Mouse (Mus musculus): ENCODE measurements around the gene Izumo2. TPM values are rescaled to one million over a fixed set of nuclear protein-coding genes. Genes with fewer than 3 reads are reported as not detected.
A peak's percentile ranks its signal among the peaks of the same experiment; 100 is the strongest.

Gene Izumo2
- polyA plus RNA-seq, 1 experiment from 2014 or later = not detected

- Histone ChIP-seq H3K27ac (ENCODE audit: low read depth, low read length) (no peak within 1 kb of the TSS), H3K36me3 (ENCODE audit: control insufficient read depth, insufficient read depth, low read length) (no peaks in the 10 kb centered on the region), H3K9ac (ENCODE audit: low read length) (peak within 1 kb of the TSS; percentile 6; the same call in 1 of the 2 replicates), H3K4me3 (ENCODE audit: low read depth, low read length) (peak within 1 kb of the TSS; percentile 4), H3K9me3 (ENCODE audit: control insufficient read depth, low read length) (0 out of 2 replicates have a peak, but pooled peaks cover 2% of the 10 kb centered on the region), H3K4me1 (ENCODE audit: control insufficient read depth, insufficient read depth, low read length) (peaks cover 4% of the 10 kb centered on the region), H3K4me2 (peak within 1 kb of the TSS; percentile 42), H3K27me3 (ENCODE audit: control insufficient read depth, insufficient read depth, low read length) (peaks cover 5% of the 10 kb centered on the region)
- WGBS = under 1% methylated on average over 23 of the region's 23 CpGs
- peak; percentile 96 for ATAC-seq (ENCODE audit: low FRiP score)
- peak; percentile 97 for DNase-seq (ENCODE audit: low spot score, missing footprints)
Measured at GRCm38 (mm10) chr7:44670803-44671202, 37.7 kb upstream of the Izumo2 start, which contains the start of gene Myh14. Gene Myh14, minus strand, starts transcription at chr7:44670843.

- Histone ChIP-seq H3K4me1 (ENCODE audit: control insufficient read depth, insufficient read depth, low read length) (peaks cover 4% of the 10 kb centered on the region), H3K9ac (ENCODE audit: low read length) (no peak overlapping the region), H3K36me3 (ENCODE audit: control insufficient read depth, insufficient read depth, low read length) (no peaks in the 10 kb centered on the region), H3K27me3 (ENCODE audit: control insufficient read depth, insufficient read depth, low read length) (peaks cover 5% of the 10 kb centered on the region), H3K4me2 (no peak overlapping the region), H3K4me3 (ENCODE audit: low read depth, low read length) (no peak overlapping the region), H3K9me3 (ENCODE audit: control insufficient read depth, low read length) (no peaks in the 10 kb centered on the region), H3K27ac (ENCODE audit: low read depth, low read length) (no peak overlapping the region)
- no peak for ATAC-seq (ENCODE audit: low FRiP score)
- no peak for DNase-seq (ENCODE audit: low spot score, missing footprints)
- WGBS = 81% methylated on average over 5 of the region's 5 CpGs
Measured at GRCm38 (mm10) chr7:44672193-44672592, 36.3 kb upstream of the Izumo2 start.

GRCm38 (mm10) chr7:44674511-44674910 is 34.0 kb upstream of the Izumo2 start:
- H3K4me3 ChIP-seq (ENCODE audit: low read depth, low read length) = no peak overlapping the region
- no peaks in the 10 kb centered on the region for H3K36me3 ChIP-seq (ENCODE audit: control insufficient read depth, insufficient read depth, low read length)
- H3K9ac ChIP-seq (ENCODE audit: low read length) = no peak overlapping the region
- no peak overlapping the region for H3K27ac ChIP-seq (ENCODE audit: low read depth, low read length)
- WGBS = 73% methylated on average over 4 of the region's 4 CpGs
- ATAC-seq (ENCODE audit: low FRiP score) (no peak), DNase-seq (ENCODE audit: low spot score, missing footprints) (no peak)
- peaks cover 2% of the 10 kb centered on the region; the same call in 1 of the 2 replicates for H3K27me3 ChIP-seq (ENCODE audit: control insufficient read depth, insufficient read depth, low read length)
- H3K9me3 ChIP-seq (ENCODE audit: control insufficient read depth, low read length) = no peaks in the 10 kb centered on the region
- peaks cover 4% of the 10 kb centered on the region for H3K4me1 ChIP-seq (ENCODE audit: control insufficient read depth, insufficient read depth, low read length)
- no peak overlapping the region for H3K4me2 ChIP-seq

- H3K9me3 ChIP-seq (ENCODE audit: control insufficient read depth, low read length) = no peaks in the 10 kb centered on the region
- no peak overlapping the region for H3K4me3 ChIP-seq (ENCODE audit: low read depth, low read length)
- no peak overlapping the region for H3K9ac ChIP-seq (ENCODE audit: low read length)
- peaks cover 2% of the 10 kb centered on the region; the same call in 1 of the 2 replicates for H3K27me3 ChIP-seq (ENCODE audit: control insufficient read depth, insufficient read depth, low read length)
- ATAC-seq (ENCODE audit: low FRiP score) (no peak), DNase-seq (ENCODE audit: low spot score, missing footprints) (no peak)
- 81% methylated on average over 6 of the region's 6 CpGs for WGBS
- no peaks in the 10 kb centered on the region for H3K36me3 ChIP-seq (ENCODE audit: control insufficient read depth, insufficient read depth, low read length)
- H3K4me1 ChIP-seq (ENCODE audit: control insufficient read depth, insufficient read depth, low read length) = peaks cover 4% of the 10 kb centered on the region
- no peak overlapping the region for H3K4me2 ChIP-seq
- H3K27ac ChIP-seq (ENCODE audit: low read depth, low read length) = no peak overlapping the region
Measured at GRCm38 (mm10) chr7:44675171-44675570, 33.4 kb upstream of the Izumo2 start.

- H3K4me1 ChIP-seq (ENCODE audit: control insufficient read depth, insufficient read depth, low read length) = peaks cover 4% of the 10 kb centered on the region
- no peak overlapping the region for H3K9ac ChIP-seq (ENCODE audit: low read length)
- WGBS = 62% methylated on average over 4 of the region's 4 CpGs
- no peak for ATAC-seq (ENCODE audit: low FRiP score)
- no peak for DNase-seq (ENCODE audit: low spot score, missing footprints)
- H3K36me3 ChIP-seq (ENCODE audit: control insufficient read depth, insufficient read depth, low read length) = no peaks in the 10 kb centered on the region
- no peaks in the 10 kb centered on the region for H3K27me3 ChIP-seq (ENCODE audit: control insufficient read depth, insufficient read depth, low read length)
- no peaks in the 10 kb centered on the region for H3K9me3 ChIP-seq (ENCODE audit: control insufficient read depth, low read length)
- H3K4me2 ChIP-seq = no peak overlapping the region
- H3K4me3 ChIP-seq (ENCODE audit: low read depth, low read length) = no peak overlapping the region
- H3K27ac ChIP-seq (ENCODE audit: low read depth, low read length) = no peak overlapping the region
Measured at GRCm38 (mm10) chr7:44676126-44676525, 32.4 kb upstream of the Izumo2 start.

GRCm38 (mm10) chr7:44676611-44677010 is 31.9 kb upstream of the Izumo2 start:
- H3K4me3 ChIP-seq (ENCODE audit: low read depth, low read length) = no peak overlapping the region
- WGBS = 65% methylated on average over 2 of the region's 2 CpGs
- H3K4me2 ChIP-seq = no peak overlapping the region
- H3K4me1 ChIP-seq (ENCODE audit: control insufficient read depth, insufficient read depth, low read length) = no peaks in the 10 kb centered on the region
- H3K27me3 ChIP-seq (ENCODE audit: control insufficient read depth, insufficient read depth, low read length) = no peaks in the 10 kb centered on the region
- ATAC-seq (ENCODE audit: low FRiP score) (no peak), DNase-seq (ENCODE audit: low spot score, missing footprints) (no peak)
- H3K36me3 ChIP-seq (ENCODE audit: control insufficient read depth, insufficient read depth, low read length) = no peaks in the 10 kb centered on the region
- H3K9ac ChIP-seq (ENCODE audit: low read length) = no peak overlapping the region
- H3K27ac ChIP-seq (ENCODE audit: low read depth, low read length) = no peak overlapping the region
- no peaks in the 10 kb centered on the region for H3K9me3 ChIP-seq (ENCODE audit: control insufficient read depth, low read length)

- Histone ChIP-seq H3K36me3 (ENCODE audit: control insufficient read depth, insufficient read depth, low read length) (no peaks in the 10 kb centered on the region), H3K27me3 (ENCODE audit: control insufficient read depth, insufficient read depth, low read length) (no peaks in the 10 kb centered on the region), H3K4me3 (ENCODE audit: low read depth, low read length) (no peak overlapping the region), H3K4me1 (ENCODE audit: control insufficient read depth, insufficient read depth, low read length) (no peaks in the 10 kb centered on the region), H3K4me2 (no peak overlapping the region), H3K9ac (ENCODE audit: low read length) (no peak overlapping the region), H3K9me3 (ENCODE audit: control insufficient read depth, low read length) (no peaks in the 10 kb centered on the region; the same call in 1 of the 2 replicates), H3K27ac (ENCODE audit: low read depth, low read length) (no peak overlapping the region)
- 83% methylated on average over 8 of the region's 8 CpGs for WGBS
- no peak for DNase-seq (ENCODE audit: low spot score, missing footprints)
- ATAC-seq (ENCODE audit: low FRiP score) = no peak
Measured at GRCm38 (mm10) chr7:44683656-44684055, 24.9 kb upstream of the Izumo2 start.

- Histone ChIP-seq H3K9ac (ENCODE audit: low read length) (no peak overlapping the region), H3K4me3 (ENCODE audit: low read depth, low read length) (no peak overlapping the region), H3K27ac (ENCODE audit: low read depth, low read length) (no peak overlapping the region), H3K27me3 (ENCODE audit: control insufficient read depth, insufficient read depth, low read length) (no peaks in the 10 kb centered on the region), H3K4me1 (ENCODE audit: control insufficient read depth, insufficient read depth, low read length) (no peaks in the 10 kb centered on the region), H3K9me3 (ENCODE audit: control insufficient read depth, low read length) (no peaks in the 10 kb centered on the region; the same call in 1 of the 2 replicates), H3K36me3 (ENCODE audit: control insufficient read depth, insufficient read depth, low read length) (no peaks in the 10 kb centered on the region), H3K4me2 (no peak overlapping the region)
- ATAC-seq (ENCODE audit: low FRiP score) (no peak), DNase-seq (ENCODE audit: low spot score, missing footprints) (no peak)
- WGBS = 71% methylated on average over 16 of the region's 17 CpGs
Measured at GRCm38 (mm10) chr7:44685531-44686402, 22.8 kb upstream of the Izumo2 start.

- Histone ChIP-seq H3K27me3 (ENCODE audit: control insufficient read depth, insufficient read depth, low read length) (no peaks in the 10 kb centered on the region), H3K27ac (ENCODE audit: low read depth, low read length) (no peak overlapping the region), H3K36me3 (ENCODE audit: control insufficient read depth, insufficient read depth, low read length) (no peaks in the 10 kb centered on the region), H3K9ac (ENCODE audit: low read length) (no peak overlapping the region), H3K4me1 (ENCODE audit: control insufficient read depth, insufficient read depth, low read length) (no peaks in the 10 kb centered on the region), H3K4me3 (ENCODE audit: low read depth, low read length) (no peak overlapping the region), H3K9me3 (ENCODE audit: control insufficient read depth, low read length) (no peaks in the 10 kb centered on the region; the same call in 1 of the 2 replicates), H3K4me2 (no peak overlapping the region)
- WGBS = 70% methylated on average over 3 of the region's 3 CpGs
- ATAC-seq (ENCODE audit: low FRiP score) = no peak
- no peak for DNase-seq (ENCODE audit: low spot score, missing footprints)
Measured at GRCm38 (mm10) chr7:44688890-44689289, 19.7 kb upstream of the Izumo2 start.

Measured in midbrain, embryonic 11.5 days (tissue).